Mouse (Mus musculus) liver, adult 2 months (tissue): ENCODE results near the gene Slc25a16.

ENCODE experiments used
- CTCF ChIP-seq: fragments of 200-500 bp; IDR thresholded peaks from 2 replicates; pipeline ENCODE4 v1.5.1; 2011; ENCODE audit warnings: low read depth, low read length, control low read depth
- POLR2A ChIP-seq: fragments of 200-500 bp; IDR thresholded peaks from 2 replicates; pipeline ENCODE4 v1.6.1; 2011; ENCODE audit warnings: low read length, control low read depth; ENCODE audit not compliant: insufficient read depth; ENCODE audit errors: extremely low read depth

DNA sequence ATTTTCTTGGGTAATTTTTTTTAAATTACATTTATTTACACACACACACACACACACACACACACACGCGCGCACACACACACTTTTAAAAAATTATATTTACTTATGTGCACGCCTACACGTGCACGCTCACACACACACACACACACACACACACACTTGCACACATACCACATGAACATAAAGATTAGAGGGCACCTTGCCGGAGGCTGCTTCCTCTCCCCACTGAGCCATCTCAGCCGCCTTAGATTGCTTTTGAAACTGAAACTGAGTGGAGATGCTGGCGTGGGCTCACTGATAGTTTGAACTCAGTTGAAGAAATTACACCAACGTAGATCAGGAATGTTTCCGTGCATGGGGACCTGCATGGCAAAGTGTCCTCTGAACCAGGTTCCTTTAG, 63.6 kb downstream of the Slc25a16 start:
- TF ChIP-seq CTCF, result no peak
- no peak for TF ChIP-seq POLR2A
